Mouse (Mus musculus): Measurements from ENCODE around the gene Cdkal1.

- TF ChIP-seq POLR2A (IDR thresholded peaks at IDR 0.05; ENCODE audit: control insufficient read depth, extremely low read depth, insufficient read depth, low read length, poor library complexity) (no peak), CTCF (IDR thresholded peaks at IDR 0.05; ENCODE audit: borderline replicate concordance, control insufficient read depth, extremely low read depth, insufficient read depth, low read length, poor library complexity) (no peak)
Measured at GRCm38 (mm10) chr13:29745073-29745472, 110.4 kb downstream of the Cdkal1 start.

Data from thymus, adult 2 months (tissue).